Mouse (Mus musculus) thymus, adult 2 months (tissue): ENCODE results near the gene Stk33. TPM values are rescaled to one million over a fixed set of nuclear protein-coding genes. Genes with fewer than 3 reads are reported as not detected.

ENCODE experiments used
- DNase-seq: peaks from one replicate; pipeline ENCODE4 v3.0.0; 2021
- H3K27ac ChIP-seq: fragments of 200-500 bp; 2 replicates; pipeline ENCODE4 v1.5.1; 2012; ENCODE audit warnings: low read length, control low read depth; ENCODE audit not compliant: control insufficient read depth, insufficient read depth
- H3K27me3 ChIP-seq: fragments of 200-500 bp; 2 replicates; pipeline ENCODE4 v1.6.1; 2012; ENCODE audit warnings: mild to moderate bottlenecking, low read length, moderate library complexity, mixed read lengths; ENCODE audit not compliant: control insufficient read depth, insufficient read depth
- H3K36me3 ChIP-seq: fragments of 200-500 bp; 2 replicates; pipeline ENCODE4 v1.6.1; 2012; ENCODE audit warnings: mild to moderate bottlenecking, low read length, moderate library complexity; ENCODE audit not compliant: control insufficient read depth, insufficient read depth
- H3K4me1 ChIP-seq: fragments of 200-500 bp; replicated peaks from 2 replicates; pipeline ENCODE4 v1.6.1; 2012; ENCODE audit warnings: low read length; ENCODE audit not compliant: control insufficient read depth, insufficient read depth
- H3K4me3 ChIP-seq: fragments of 200-500 bp; 2 replicates; pipeline ENCODE4 v1.5.1; 2012; ENCODE audit warnings: mild to moderate bottlenecking, low read length, control low read depth, moderate library complexity; ENCODE audit not compliant: control insufficient read depth, insufficient read depth
- CTCF ChIP-seq: fragments of 200-500 bp; IDR thresholded peaks from 2 replicates; pipeline ENCODE4 v1.5.1; 2012; ENCODE audit warnings: mild to moderate bottlenecking, control low read depth, low read length, moderate library complexity, borderline replicate concordance; ENCODE audit not compliant: control insufficient read depth, poor library complexity, insufficient read depth; ENCODE audit errors: extremely low read depth
- POLR2A ChIP-seq: fragments of 200-500 bp; IDR thresholded peaks from 2 replicates; pipeline ENCODE4 v1.6.1; 2012; ENCODE audit warnings: mild to moderate bottlenecking, low read length, control low read depth, moderate library complexity; ENCODE audit not compliant: control insufficient read depth, poor library complexity, insufficient read depth; ENCODE audit errors: extremely low read depth
- WGBS: fragments of 180-500 bp; shearing (Covaris S2); methylation state at CpG from one replicate; pipeline ENCODE4 v1.1.7; 2018; 5-methylcytosine and 5-hydroxymethylcytosine counted together
- polyA plus RNA-seq: library from polyadenylated mRNA; depleted of rRNA; stranded (reverse); fragments of >200 nt; gene quantifications from 2 replicates; pipeline ENCODE4 v1.2.3, GENCODE M21; 2012; rRNA removed

Stk33 gene
- polyA plus RNA-seq, 1 experiment = 0.73 TPM

DNA sequence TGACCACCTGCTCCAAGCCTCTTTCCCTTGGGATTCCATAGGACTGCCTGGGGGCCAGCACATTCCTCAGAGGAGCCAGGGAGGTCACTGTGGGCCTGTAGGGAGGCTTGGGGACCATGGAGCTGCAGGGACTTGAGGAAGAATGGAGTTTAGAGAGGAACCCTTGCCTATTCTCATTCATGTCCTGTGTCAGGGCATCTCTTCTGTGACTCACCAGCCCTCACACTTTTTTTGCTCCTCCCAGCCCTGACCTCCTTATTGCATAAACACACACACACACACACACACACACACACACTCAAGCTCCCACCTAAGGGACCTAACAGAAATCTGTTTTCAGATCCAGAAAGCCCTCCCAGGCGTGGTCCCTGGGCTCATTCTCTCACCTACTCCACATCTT is 199.5 kb downstream of the Stk33 start:
- no peak for DNase-seq
- H3K36me3 ChIP-seq = no peaks in the 10 kb centered on the region
- no peak overlapping the region for H3K27ac ChIP-seq
- H3K4me1 ChIP-seq = no peaks in the 10 kb centered on the region
- H3K4me3 ChIP-seq = no peak overlapping the region
- H3K27me3 ChIP-seq = no peaks in the 10 kb centered on the region
- TF ChIP-seq CTCF (no peak), POLR2A (no peak)
- 88% methylated on average over 1 of the region's 1 CpGs for WGBS

DNA sequence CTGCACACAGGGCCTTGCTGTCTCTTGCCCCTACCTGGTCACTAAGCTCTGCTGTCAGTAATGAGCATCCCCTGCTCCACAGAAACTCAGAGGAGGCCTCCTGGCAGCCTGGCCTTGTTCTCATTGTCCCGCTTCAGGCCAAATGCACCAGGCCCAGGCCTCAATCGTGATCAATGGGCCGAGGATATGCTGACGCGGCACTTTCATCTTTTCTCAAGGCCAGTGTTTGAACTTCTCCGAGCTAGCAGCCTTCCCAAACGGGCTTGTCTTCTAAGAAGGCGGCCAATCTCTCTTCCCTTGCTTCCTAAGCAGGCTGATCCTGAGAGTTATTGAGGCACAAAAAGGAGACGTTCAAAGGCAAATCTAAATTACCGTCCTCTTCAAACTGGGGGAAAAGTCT is 200.2 kb downstream of the Stk33 start:
- no peaks in the 10 kb centered on the region for H3K27me3 ChIP-seq
- no peak overlapping the region for H3K4me3 ChIP-seq
- WGBS = 95% methylated on average over 10 of the region's 10 CpGs
- no peaks in the 10 kb centered on the region for H3K36me3 ChIP-seq
- no peak for TF ChIP-seq CTCF
- no peak for TF ChIP-seq POLR2A
- H3K4me1 ChIP-seq = no peaks in the 10 kb centered on the region
- DNase-seq = no peak
- no peak overlapping the region for H3K27ac ChIP-seq

DNA sequence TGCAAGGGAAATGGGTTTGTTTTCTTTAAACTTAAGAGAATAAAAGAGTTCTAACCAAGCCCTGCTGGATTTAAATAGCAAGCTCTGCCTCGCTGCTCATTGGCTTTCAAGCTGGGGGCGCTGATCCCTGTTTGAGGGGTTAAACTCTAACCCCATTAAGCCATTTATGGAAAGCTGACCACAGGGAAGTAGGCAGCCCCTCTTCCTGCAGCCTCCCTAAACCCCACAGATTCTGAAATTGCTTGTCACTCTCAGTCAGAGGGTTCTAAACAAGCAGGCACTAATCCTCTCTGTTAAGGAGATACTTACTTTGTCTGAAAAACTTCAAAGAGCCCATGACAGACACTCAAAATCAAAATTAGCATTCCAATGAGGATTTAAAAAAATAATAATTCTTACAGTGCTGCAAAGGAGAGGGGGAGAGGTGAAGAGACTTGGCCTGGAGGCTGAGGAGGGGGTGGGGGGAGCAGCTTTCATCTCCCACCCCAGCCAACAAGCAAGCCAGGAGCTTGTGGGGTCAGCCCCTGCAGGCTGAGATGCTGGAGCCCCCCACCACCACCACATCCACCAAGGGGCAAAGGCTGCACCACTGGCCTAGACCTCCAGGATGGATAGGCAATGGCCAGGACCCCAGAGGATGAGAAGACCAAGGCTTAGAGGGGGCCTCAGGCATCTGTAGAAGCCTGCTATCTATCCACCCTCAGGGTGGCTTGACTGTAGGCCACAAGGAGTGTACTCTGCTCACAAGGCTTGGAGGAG is 203.8 kb downstream of the Stk33 start:
- WGBS = 89% methylated on average over 2 of the region's 2 CpGs
- H3K27ac ChIP-seq = no peak overlapping the region
- H3K36me3 ChIP-seq = no peaks in the 10 kb centered on the region
- no peak for TF ChIP-seq POLR2A
- DNase-seq = no peak
- no peak overlapping the region for H3K4me3 ChIP-seq
- H3K4me1 ChIP-seq = no peaks in the 10 kb centered on the region
- H3K27me3 ChIP-seq = no peaks in the 10 kb centered on the region

DNA sequence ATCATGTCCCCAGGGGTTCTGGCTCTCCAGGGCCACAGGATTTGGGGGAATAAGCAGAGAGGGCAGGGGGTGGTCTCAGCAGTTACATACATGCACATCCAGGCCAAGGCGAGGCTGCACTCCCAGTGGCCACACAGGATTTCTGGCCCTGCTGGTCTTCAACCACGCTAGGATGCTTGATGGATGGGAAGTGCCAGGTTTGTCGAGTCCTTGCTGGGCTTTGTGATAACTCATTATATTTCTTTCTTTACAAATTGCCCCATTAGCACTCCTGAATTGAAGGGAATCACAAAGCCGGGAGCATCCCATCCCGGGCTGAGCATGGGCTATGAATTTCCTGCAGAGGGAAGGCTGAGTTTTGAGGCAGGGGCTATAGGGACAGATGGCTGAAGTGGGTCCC is 204.4 kb downstream of the Stk33 start:
- Histone ChIP-seq H3K27me3 (no peaks in the 10 kb centered on the region), H3K36me3 (no peaks in the 10 kb centered on the region), H3K4me3 (no peak overlapping the region), H3K27ac (no peak overlapping the region), H3K4me1 (no peaks in the 10 kb centered on the region)
- WGBS = 86% methylated on average over 5 of the region's 5 CpGs
- DNase-seq = no peak
- no peak for TF ChIP-seq CTCF

DNA sequence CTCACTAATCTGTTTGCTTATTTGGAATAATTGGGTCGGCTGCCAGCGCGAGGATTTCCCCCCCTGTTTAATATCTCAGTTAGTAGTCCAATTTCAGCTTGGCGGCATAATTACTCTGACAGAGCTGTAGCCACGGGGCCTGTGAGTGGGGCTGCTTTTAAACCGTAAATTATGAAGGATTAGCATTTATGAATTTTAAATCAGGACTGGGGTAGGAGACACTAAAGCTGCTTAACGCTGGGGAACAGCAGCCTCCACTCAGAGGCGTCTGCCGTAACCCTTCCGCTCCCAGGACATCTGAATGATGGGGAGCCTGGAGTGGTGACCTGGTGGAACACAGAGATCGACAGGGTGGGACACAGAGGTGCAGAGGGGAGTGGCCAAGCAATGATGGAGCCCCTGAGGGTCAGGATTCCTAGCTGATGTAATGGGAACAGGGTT is 207.0 kb downstream of the Stk33 start:
- Histone ChIP-seq H3K4me3 (no peak overlapping the region), H3K27me3 (no peaks in the 10 kb centered on the region), H3K36me3 (no peaks in the 10 kb centered on the region), H3K27ac (no peak overlapping the region), H3K4me1 (no peaks in the 10 kb centered on the region)
- 90% methylated on average over 11 of the region's 11 CpGs for WGBS
- no peak for DNase-seq
- TF ChIP-seq POLR2A (no peak), CTCF (no peak)

DNA sequence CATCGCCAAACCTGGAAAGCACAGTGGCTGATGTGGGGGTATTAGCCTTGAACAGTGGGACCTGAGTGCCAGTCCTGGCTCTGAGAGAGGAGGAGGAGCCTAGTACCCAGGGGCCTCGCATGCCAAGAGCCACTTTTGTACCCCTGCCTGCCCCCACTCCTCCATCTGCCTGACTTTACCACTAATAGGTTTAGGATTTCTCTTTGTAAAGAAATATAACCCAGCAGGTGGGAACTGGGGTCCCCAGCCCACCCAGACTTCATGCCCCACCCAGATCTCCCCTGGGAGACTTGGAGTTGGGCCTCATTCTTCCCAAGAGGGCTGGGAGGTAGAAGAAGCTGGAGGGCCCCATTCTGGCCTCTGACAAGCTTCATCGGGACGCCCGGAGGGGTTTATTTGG is 207.6 kb downstream of the Stk33 start:
- Histone ChIP-seq H3K4me1 (no peaks in the 10 kb centered on the region), H3K27me3 (no peaks in the 10 kb centered on the region), H3K36me3 (no peaks in the 10 kb centered on the region), H3K4me3 (no peak overlapping the region), H3K27ac (no peak overlapping the region)
- no peak for DNase-seq
- TF ChIP-seq CTCF = no peak
- TF ChIP-seq POLR2A = no peak
- WGBS = 88% methylated on average over 5 of the region's 5 CpGs

DNA sequence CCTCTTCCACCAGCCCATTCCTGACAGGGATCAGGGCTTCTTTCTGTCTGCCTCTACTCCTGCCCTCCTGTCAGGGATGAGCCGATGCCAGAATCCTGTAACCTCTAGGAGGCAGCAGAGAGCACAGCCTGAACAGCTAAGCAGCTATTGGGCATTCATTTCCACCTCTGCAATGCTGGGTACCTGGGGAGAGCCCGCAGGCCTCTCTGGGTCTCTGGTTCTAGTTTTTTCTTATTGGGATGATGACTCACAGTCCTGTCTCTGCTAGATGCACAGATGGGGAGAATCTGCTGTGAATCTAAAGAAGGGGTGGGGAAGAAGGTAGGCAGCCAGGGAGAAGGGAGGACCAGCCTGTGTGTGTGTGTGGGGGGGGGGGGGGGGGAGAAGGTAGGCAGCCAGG is 208.1 kb downstream of the Stk33 start:
- TF ChIP-seq CTCF (peak; percentile 72; the same call in 1 of the 2 replicates), POLR2A (no peak)
- no peaks in the 10 kb centered on the region for H3K36me3 ChIP-seq
- WGBS = 21% methylated on average over 2 of the region's 2 CpGs
- no peaks in the 10 kb centered on the region for H3K27me3 ChIP-seq
- no peak overlapping the region for H3K4me3 ChIP-seq
- no peak overlapping the region for H3K27ac ChIP-seq
- DNase-seq = peak; percentile 61
- no peaks in the 10 kb centered on the region for H3K4me1 ChIP-seq

Other genes starting within 250 kb of the Stk33 start
- 0.48 and 0.49 TPM in 2 replicates for gene Trim66, start 69.1 kb upstream of the Stk33 start, polyA plus RNA-seq
- 429 and 436 TPM in 2 replicates for gene Rpl27a, start 80.1 kb upstream of the Stk33 start, polyA plus RNA-seq